Mouse (Mus musculus): ENCODE data around the gene Slc25a29. TPM values are rescaled to one million over a fixed set of nuclear protein-coding genes. Genes with fewer than 3 reads are reported as not detected.

Slc25a29 gene
- total and polyA plus RNA-seq, 2 experiments from 2014 or later, result 3.0 to 4.4 TPM

DNA sequence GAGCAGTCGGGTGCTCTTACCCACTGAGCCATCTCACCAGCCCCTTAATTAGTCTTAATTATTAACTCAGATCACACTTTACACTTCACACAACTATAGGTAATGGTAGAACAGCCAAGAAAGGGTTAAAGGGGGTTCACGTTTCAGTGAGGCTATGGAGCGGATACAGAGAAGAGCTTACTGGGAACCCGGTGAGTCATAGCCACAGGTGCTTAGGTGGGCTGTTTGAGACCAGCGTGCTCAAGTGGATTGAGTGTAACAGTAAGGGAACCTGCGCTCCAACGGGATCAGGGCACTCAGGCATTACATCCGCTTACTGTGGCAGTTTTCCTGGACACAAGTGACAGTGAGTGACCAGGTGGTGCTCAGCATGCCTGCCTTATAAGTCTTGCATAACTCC is 12.6 kb downstream of the Slc25a29 start:
- Histone ChIP-seq H3K4me2 (ENCODE audit: low read depth, low read length) (no peak overlapping the region), H3K9ac (replicated peaks; ENCODE audit: low read depth, low read length) (no peak overlapping the region), H3K4me1 (ENCODE audit: control insufficient read depth, insufficient read depth) (no peaks in the 10 kb centered on the region), H3K36me3 (replicated peaks; ENCODE audit: control insufficient read depth, insufficient read depth, low read length) (0 out of 2 replicates have a peak, but pooled peaks cover 6% of the 10 kb centered on the region), H3K27me3 (ENCODE audit: control insufficient read depth, insufficient read depth, low read length) (no peaks in the 10 kb centered on the region), H3K9me3 (replicated peaks; ENCODE audit: control insufficient read depth, low read length) (no peaks in the 10 kb centered on the region), H3K4me3 (ENCODE audit: low read depth, low read length) (no peak overlapping the region), H3K27ac (ENCODE audit: low read depth) (no peak overlapping the region)
- 66% methylated on average over 8 of the region's 8 CpGs for whole genome bisulfite sequencing
- no peak for TF ChIP-seq EP300 (IDR thresholded peaks at IDR 0.05; ENCODE audit: low read depth)
- TF ChIP-seq CTCF (IDR thresholded peaks at IDR 0.05; ENCODE audit: low read depth), result no peak
- ATAC-seq (ENCODE audit: insufficient read depth, low read depth) (no peak), DNase-seq (ENCODE audit: low spot score) (no peak)

DNA sequence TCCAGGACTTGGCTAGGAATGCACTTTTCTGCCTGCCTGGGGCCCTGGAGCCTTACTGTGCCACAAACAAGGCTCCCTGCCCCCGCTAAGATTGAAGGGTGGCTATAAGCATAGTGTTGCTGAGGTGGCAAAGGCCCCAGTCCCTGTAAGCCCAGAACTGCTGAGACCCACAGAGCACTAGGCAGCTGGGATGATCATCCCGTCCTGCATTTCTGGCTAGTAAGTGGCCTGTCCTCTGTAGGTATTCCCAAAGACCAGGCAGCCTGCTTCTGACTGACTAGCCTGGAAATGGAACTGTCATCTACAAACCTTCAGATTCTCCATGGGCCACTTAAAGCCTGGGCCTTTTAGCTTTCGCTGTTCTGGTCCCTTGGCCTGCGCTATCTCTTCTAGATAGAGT is 15.2 kb downstream of the Slc25a29 start:
- H3K27ac ChIP-seq (ENCODE audit: low read depth), result no peak overlapping the region
- no peak for DNase-seq (ENCODE audit: low spot score)
- TF ChIP-seq EP300 (IDR thresholded peaks at IDR 0.05; ENCODE audit: low read depth) (no peak), CTCF (IDR thresholded peaks at IDR 0.05; ENCODE audit: low read depth) (no peak)

DNA sequence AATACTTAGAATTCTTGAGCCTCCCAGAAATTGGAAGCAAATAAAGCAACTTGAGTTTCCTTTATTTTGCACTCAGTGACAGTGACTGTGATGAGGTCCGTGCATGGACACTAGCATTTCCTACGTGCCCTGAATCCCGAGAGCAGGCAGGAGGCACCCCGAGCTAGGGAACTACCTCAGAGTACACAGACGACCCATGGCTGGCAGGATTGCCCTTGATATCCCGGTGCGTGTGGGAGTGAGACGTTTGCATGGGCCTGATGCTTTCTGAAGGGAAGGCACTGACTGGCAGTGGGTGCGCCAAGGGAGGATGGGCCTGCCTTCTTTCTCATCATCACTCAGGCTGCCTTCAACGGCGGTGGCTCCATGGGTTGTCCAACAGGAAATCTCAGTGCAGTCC is 19.1 kb downstream of the Slc25a29 start:
- no peak for ATAC-seq (ENCODE audit: insufficient read depth, low read depth)
- peaks cover 24% of the 10 kb centered on the region; the same call in 1 of the 2 replicates for H3K36me3 ChIP-seq (replicated peaks; ENCODE audit: control insufficient read depth, insufficient read depth, low read length)
- WGBS, result 61% methylated on average over 11 of the region's 11 CpGs

More for the DNA sequence above, 15.2 kb downstream of the Slc25a29 start:
- WGBS, result 57% methylated on average over 4 of the region's 4 CpGs
- H3K9me3 ChIP-seq (replicated peaks; ENCODE audit: control insufficient read depth, low read length), result no peaks in the 10 kb centered on the region
- no peaks in the 10 kb centered on the region for H3K27me3 ChIP-seq (ENCODE audit: control insufficient read depth, insufficient read depth, low read length)
- H3K36me3 ChIP-seq (replicated peaks; ENCODE audit: control insufficient read depth, insufficient read depth, low read length), result 0 out of 2 replicates have a peak, but pooled peaks cover 7% of the 10 kb centered on the region
- 0 out of 2 replicates have a peak overlapping the region, but pooled peaks have one; percentile 9 for H3K9ac ChIP-seq (replicated peaks; ENCODE audit: low read depth, low read length)
- H3K4me3 ChIP-seq (ENCODE audit: low read depth, low read length), result no peak overlapping the region
- no peak overlapping the region for H3K4me2 ChIP-seq (ENCODE audit: low read depth, low read length)
- no peaks in the 10 kb centered on the region for H3K4me1 ChIP-seq (ENCODE audit: control insufficient read depth, insufficient read depth)
- ATAC-seq (ENCODE audit: insufficient read depth, low read depth), result no peak

DNA sequence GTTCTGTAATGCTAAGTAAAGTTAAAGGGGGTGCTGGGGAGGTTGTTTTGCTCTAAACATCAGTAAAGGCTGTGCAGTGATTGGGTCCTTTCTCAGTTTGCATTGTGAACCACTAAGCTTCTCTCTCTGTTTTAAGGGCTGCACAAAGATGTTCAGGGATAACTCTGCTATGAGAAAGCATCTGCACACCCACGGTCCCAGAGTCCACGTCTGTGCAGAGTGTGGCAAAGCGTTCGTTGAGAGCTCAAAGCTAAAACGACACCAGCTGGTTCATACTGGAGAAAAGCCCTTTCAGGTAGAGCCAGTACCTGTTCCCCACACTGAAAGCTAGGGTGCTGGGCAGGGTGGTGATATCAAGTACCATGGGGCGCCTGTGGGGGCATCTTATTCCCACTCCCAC is 21.2 kb downstream of the Slc25a29 start:
- H3K4me1 ChIP-seq (ENCODE audit: control insufficient read depth, insufficient read depth), result no peaks in the 10 kb centered on the region
- no peaks in the 10 kb centered on the region for H3K9me3 ChIP-seq (replicated peaks; ENCODE audit: control insufficient read depth, low read length)
- peaks cover 24% of the 10 kb centered on the region for H3K36me3 ChIP-seq (replicated peaks; ENCODE audit: control insufficient read depth, insufficient read depth, low read length)
- H3K27ac ChIP-seq (ENCODE audit: low read depth), result no peak overlapping the region
- H3K4me2 ChIP-seq (ENCODE audit: low read depth, low read length), result no peak overlapping the region
- DNase-seq (ENCODE audit: low spot score), result no peak
- H3K27me3 ChIP-seq (ENCODE audit: control insufficient read depth, insufficient read depth, low read length), result no peaks in the 10 kb centered on the region
- no peak overlapping the region for H3K4me3 ChIP-seq (ENCODE audit: low read depth, low read length)
- ATAC-seq (ENCODE audit: insufficient read depth, low read depth), result no peak
- TF ChIP-seq CTCF (IDR thresholded peaks at IDR 0.05; ENCODE audit: low read depth), result no peak
- no peak for TF ChIP-seq EP300 (IDR thresholded peaks at IDR 0.05; ENCODE audit: low read depth)
- WGBS, result 88% methylated on average over 6 of the region's 6 CpGs
- H3K9ac ChIP-seq (replicated peaks; ENCODE audit: low read depth, low read length), result no peak overlapping the region

More for the DNA sequence above, 19.1 kb downstream of the Slc25a29 start:
- H3K9me3 ChIP-seq (replicated peaks; ENCODE audit: control insufficient read depth, low read length), result no peaks in the 10 kb centered on the region
- H3K27me3 ChIP-seq (ENCODE audit: control insufficient read depth, insufficient read depth, low read length), result no peaks in the 10 kb centered on the region
- TF ChIP-seq EP300 (IDR thresholded peaks at IDR 0.05; ENCODE audit: low read depth) (no peak), CTCF (IDR thresholded peaks at IDR 0.05; ENCODE audit: low read depth) (no peak)
- no peak overlapping the region for H3K4me2 ChIP-seq (ENCODE audit: low read depth, low read length)
- no peak overlapping the region for H3K9ac ChIP-seq (replicated peaks; ENCODE audit: low read depth, low read length)
- no peak overlapping the region for H3K27ac ChIP-seq (ENCODE audit: low read depth)
- H3K4me3 ChIP-seq (ENCODE audit: low read depth, low read length), result no peak overlapping the region
- no peaks in the 10 kb centered on the region for H3K4me1 ChIP-seq (ENCODE audit: control insufficient read depth, insufficient read depth)
- no peak for DNase-seq (ENCODE audit: low spot score)

DNA sequence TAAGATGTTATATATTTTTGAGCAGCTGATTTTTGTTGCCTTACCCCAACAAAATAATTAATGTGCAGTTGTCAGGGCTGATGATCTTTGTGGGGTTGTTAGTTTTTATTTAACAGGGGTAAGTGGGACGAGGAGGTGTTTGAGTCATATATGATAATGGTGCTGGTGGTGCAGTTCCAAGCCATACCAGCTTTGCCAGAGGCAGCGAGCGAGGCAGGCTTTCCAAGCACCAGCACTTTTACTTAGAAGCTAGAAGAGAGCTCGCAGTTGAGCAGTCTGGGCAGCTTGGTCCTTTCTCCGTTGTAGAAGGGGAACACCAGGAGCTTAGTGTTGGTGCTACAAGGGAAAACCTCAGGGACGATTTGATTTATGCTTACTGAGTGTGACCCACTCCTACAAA is 23.2 kb downstream of the Slc25a29 start:
- Histone ChIP-seq H3K4me3 (ENCODE audit: low read depth, low read length) (no peak overlapping the region), H3K27ac (ENCODE audit: low read depth) (no peak overlapping the region), H3K9ac (replicated peaks; ENCODE audit: low read depth, low read length) (no peak overlapping the region), H3K36me3 (replicated peaks; ENCODE audit: control insufficient read depth, insufficient read depth, low read length) (peaks cover 31% of the 10 kb centered on the region), H3K27me3 (ENCODE audit: control insufficient read depth, insufficient read depth, low read length) (no peaks in the 10 kb centered on the region), H3K9me3 (replicated peaks; ENCODE audit: control insufficient read depth, low read length) (no peaks in the 10 kb centered on the region), H3K4me2 (ENCODE audit: low read depth, low read length) (no peak overlapping the region), H3K4me1 (ENCODE audit: control insufficient read depth, insufficient read depth) (0 out of 2 replicates have a peak, but pooled peaks cover 11% of the 10 kb centered on the region)
- no peak for ATAC-seq (ENCODE audit: insufficient read depth, low read depth)
- 78% methylated on average over 6 of the region's 6 CpGs for WGBS
- TF ChIP-seq EP300 (IDR thresholded peaks at IDR 0.05; ENCODE audit: low read depth) (no peak), CTCF (IDR thresholded peaks at IDR 0.05; ENCODE audit: low read depth) (no peak)
- no peak for DNase-seq (ENCODE audit: low spot score)

DNA sequence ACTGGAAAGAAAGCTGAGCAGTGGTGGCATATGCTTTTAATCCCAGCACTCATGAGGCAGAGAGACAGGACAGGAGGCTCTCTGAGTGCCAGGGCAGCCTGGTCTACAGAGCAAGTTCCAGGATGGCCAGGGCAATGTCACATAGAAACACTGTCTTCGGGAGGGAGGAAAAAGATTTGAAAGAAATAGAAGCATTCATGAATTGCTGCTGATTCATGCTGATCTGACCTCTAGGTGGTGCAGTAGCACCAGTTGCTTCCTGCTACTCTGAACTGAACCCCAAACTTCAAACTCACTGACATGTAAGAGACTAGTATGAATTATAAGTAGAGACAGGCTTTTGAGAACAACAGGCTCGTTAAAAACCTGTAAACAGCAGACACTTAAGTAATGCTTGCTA is 24.6 kb downstream of the Slc25a29 start:
- TF ChIP-seq CTCF (IDR thresholded peaks at IDR 0.05; ENCODE audit: low read depth) (peak; percentile 63), EP300 (IDR thresholded peaks at IDR 0.05; ENCODE audit: low read depth) (no peak)
- Histone ChIP-seq H3K4me1 (ENCODE audit: control insufficient read depth, insufficient read depth) (0 out of 2 replicates have a peak, but pooled peaks cover 11% of the 10 kb centered on the region), H3K27ac (ENCODE audit: low read depth) (no peak overlapping the region), H3K9ac (replicated peaks; ENCODE audit: low read depth, low read length) (no peak overlapping the region), H3K4me2 (ENCODE audit: low read depth, low read length) (no peak overlapping the region), H3K9me3 (replicated peaks; ENCODE audit: control insufficient read depth, low read length) (no peaks in the 10 kb centered on the region), H3K36me3 (replicated peaks; ENCODE audit: control insufficient read depth, insufficient read depth, low read length) (peaks cover 30% of the 10 kb centered on the region), H3K27me3 (ENCODE audit: control insufficient read depth, insufficient read depth, low read length) (no peaks in the 10 kb centered on the region), H3K4me3 (ENCODE audit: low read depth, low read length) (no peak overlapping the region)
- ATAC-seq (ENCODE audit: insufficient read depth, low read depth) (no peak), DNase-seq (ENCODE audit: low spot score) (no peak)
- WGBS, result 41% methylated on average over 2 of the region's 2 CpGs
